ENCODE assay signal across 8 mouse cellular contexts in genomic region chr16:4756660-4757335, GRCm38 (mm10). TPM values are rescaled to one million over a fixed set of nuclear protein-coding genes. Genes with fewer than 3 reads are reported as not detected.
A peak's percentile ranks its signal among the peaks of the same experiment; 100 is the strongest.
DNase-seq lines count a peak whose midpoint lies in the region; ATAC-seq and TF ChIP-seq lines count a peak whose summit lies in the region.
"Not testable (repeated sequence)": the region's sequence is repeated elsewhere in the genome, so short reads cannot be mapped to it uniquely, and the experiment has no call there.

No protein-coding gene starts in this region.

- ATAC-seq in heart, embryonic 14.5 days (ENCODE audit: insufficient number of reproducible peaks, insufficient read depth, low FRiP score, low read depth) = peak; percentile 74
- peak; percentile 72 for ATAC-seq in intestine, postnatal 0 days
- peak; percentile 81 for ATAC-seq in liver, embryonic 13.5 days (ENCODE audit: low read depth)
- peak; percentile 83; the same call in 1 of the 2 replicates for ATAC-seq in midbrain, embryonic 12.5 days (ENCODE audit: low FRiP score, low read depth)

- not testable (repeated sequence) for DNase-seq in CH12.LX (ENCODE audit: extremely low read depth); forebrain, embryonic 10.5 days (ENCODE audit: extremely low spot score, low spot score)
- peak; percentile 23 to 26 for DNase-seq in cerebellum, postnatal 14 days
- peak; percentile 30 for DNase-seq in liver, embryonic 13.5 days
- DNase-seq in right cerebral cortex, postnatal 25 days = peak; percentile 26

- peak overlapping the region; percentile 48; the same call in 1 of the 2 replicates for H3K9ac ChIP-seq in CH12.LX (ENCODE audit: insufficient read depth, low read depth)
- H3K9ac ChIP-seq in heart, embryonic 14.5 days (ENCODE audit: low read length) = peak overlapping the region; percentile 68
- H3K9ac ChIP-seq in intestine, postnatal 0 days (ENCODE audit: low read depth, low read length) = peak overlapping the region; percentile 67
- H3K9ac ChIP-seq in liver, embryonic 13.5 days = peak overlapping the region; percentile 53
- H3K9ac ChIP-seq in midbrain, embryonic 12.5 days (replicated peaks) = peak overlapping the region; percentile 51; the same call in 1 of the 2 replicates

- not testable (repeated sequence) for TF ChIP-seq RAD21 in CH12.LX (IDR thresholded peaks at IDR 0.05; ENCODE audit: low read depth, low read length)

- not testable (repeated sequence) for H3K27me3 ChIP-seq in CH12.LX (replicated peaks); forebrain, embryonic 10.5 days (ENCODE audit: poor library complexity, severe bottlenecking); heart, embryonic 14.5 days (ENCODE audit: control insufficient read depth, insufficient read depth, low read length); intestine, postnatal 0 days (replicated peaks; ENCODE audit: control insufficient read depth, insufficient read depth, low read length); liver, embryonic 13.5 days; midbrain, embryonic 12.5 days

- H3K27ac ChIP-seq in CH12.LX (ENCODE audit: insufficient read depth, low read depth); liver, embryonic 13.5 days: not testable (repeated sequence)
- H3K27ac ChIP-seq in forebrain, embryonic 10.5 days = peak overlapping the region; percentile 81
- H3K27ac ChIP-seq in heart, embryonic 14.5 days (replicated peaks in 1 of 2; ENCODE audit: control insufficient read depth in 1 of 2, insufficient read depth in 1 of 2, low read depth in 2 of 2, low read length in 2 of 2) = peak overlapping the region; percentile 76 to 79
- H3K27ac ChIP-seq in intestine, postnatal 0 days (ENCODE audit: low read depth, low read length) = peak overlapping the region; percentile 68
- peak overlapping the region; percentile 56 for H3K27ac ChIP-seq in midbrain, embryonic 12.5 days (replicated peaks)

- peaks cover 3 to 23% of the 10 kb centered on the region in 2 experiments; a peak in 3 of 4 replicates for H3K4me1 ChIP-seq in CH12.LX (ENCODE audit: control insufficient read depth in 1 of 2, insufficient read depth in 2 of 2)
- H3K4me1 ChIP-seq in forebrain, embryonic 10.5 days; intestine, postnatal 0 days (replicated peaks; ENCODE audit: control insufficient read depth, insufficient read depth, low read length); midbrain, embryonic 12.5 days: not testable (repeated sequence)
- peaks cover 0 to 28% of the 10 kb centered on the region in 2 experiments; a peak in 2 of 4 replicates for H3K4me1 ChIP-seq in heart, embryonic 14.5 days (ENCODE audit: control insufficient read depth in 2 of 2, insufficient read depth in 2 of 2, low read length in 2 of 2)
- H3K4me1 ChIP-seq in liver, embryonic 13.5 days (replicated peaks) = peaks cover 14% of the 10 kb centered on the region

- TF ChIP-seq EP300 in CH12.LX (IDR thresholded peaks at IDR 0.05; ENCODE audit: low read length) = not testable (repeated sequence)

- dilution Hi-C loops in CH12.LX (cut with MboI; ENCODE audit: extremely low pct_ligation_motif_present, extremely low pct_unique_long_range_greater_than_20kb, low sequenced_read_pairs) = not testable (repeated sequence)

- in situ Hi-C loops in CH12.LX (cut with MboI; ENCODE audit: low pct_ligation_motif_present, low pct_unique_long_range_greater_than_20kb, low sequenced_read_pairs) = loop anchor here (25.0 kb wide), 1 partner anchor 106 kb away; no protein-coding TSS in a partner anchor

- H3K9me3 ChIP-seq in CH12.LX (replicated peaks; ENCODE audit: low read length); forebrain, embryonic 10.5 days; heart, embryonic 14.5 days (ENCODE audit: control insufficient read depth, low read length); intestine, postnatal 0 days (ENCODE audit: control insufficient read depth); liver, embryonic 13.5 days (replicated peaks); midbrain, embryonic 12.5 days: not testable (repeated sequence)

- WGBS in forebrain, embryonic 10.5 days = 3% methylated on average over 42 of the region's 42 CpGs
- WGBS in heart, embryonic 14.5 days = 3% methylated on average over 32 of the region's 42 CpGs
- WGBS in intestine, postnatal 0 days = 2% methylated on average over 35 of the region's 42 CpGs
- 3% methylated on average over 39 of the region's 42 CpGs for WGBS in liver, embryonic 13.5 days (ENCODE audit: insufficient replicate concordance)
- WGBS in midbrain, embryonic 12.5 days = 5% methylated on average over 41 of the region's 42 CpGs

- H3K4me3 ChIP-seq in CH12.LX (replicated peaks in 1 of 3; ENCODE audit: low read depth in 2 of 3, low read length in 2 of 3, poor library complexity in 1 of 3) = peak overlapping the region in 2 of 3 experiments; percentile 21 to 41
- peak overlapping the region; percentile 51 for H3K4me3 ChIP-seq in forebrain, embryonic 10.5 days
- H3K4me3 ChIP-seq in heart, embryonic 14.5 days (ENCODE audit: control insufficient read depth in 1 of 2, insufficient read depth in 1 of 2, low read depth in 1 of 2, low read length in 2 of 2) = peak overlapping the region; percentile 47 to 49; a peak in 3 of 4 replicates
- H3K4me3 ChIP-seq in intestine, postnatal 0 days (ENCODE audit: low read depth, low read length) = peak overlapping the region; percentile 44
- peak overlapping the region; percentile 56 for H3K4me3 ChIP-seq in liver, embryonic 13.5 days (replicated peaks)
- H3K4me3 ChIP-seq in midbrain, embryonic 12.5 days = peak overlapping the region; percentile 43

- TF ChIP-seq CTCF in CH12.LX (conservative IDR thresholded peaks at IDR 0.05 in 1 of 2, IDR thresholded peaks at IDR 0.05 in 1 of 2; ENCODE audit: low read depth in 2 of 2, low read length in 2 of 2) = not testable (repeated sequence)
- peak; percentile 35 for TF ChIP-seq CTCF in intestine, postnatal 0 days (IDR thresholded peaks at IDR 0.05; ENCODE audit: low read depth)

- not testable (repeated sequence) for H3K4me2 ChIP-seq in CH12.LX (ENCODE audit: insufficient read depth, low read depth, poor library complexity, severe bottlenecking)
- H3K4me2 ChIP-seq in heart, embryonic 14.5 days (ENCODE audit: low read length) = peak overlapping the region; percentile 58
- H3K4me2 ChIP-seq in intestine, postnatal 0 days (replicated peaks; ENCODE audit: low read depth) = peak overlapping the region; percentile 57
- H3K4me2 ChIP-seq in liver, embryonic 13.5 days = peak overlapping the region; percentile 52
- H3K4me2 ChIP-seq in midbrain, embryonic 12.5 days (replicated peaks) = peak overlapping the region; percentile 48

- H3K79me2 ChIP-seq in CH12.LX (replicated peaks; ENCODE audit: control insufficient read depth, extremely low read depth, insufficient read depth, poor library complexity, severe bottlenecking) = not testable (repeated sequence)

- peaks cover 0 to 16% of the 10 kb centered on the region in 2 experiments for H3K36me3 ChIP-seq in CH12.LX (replicated peaks in 1 of 2; ENCODE audit: control insufficient read depth in 1 of 2, insufficient read depth in 1 of 2, low read length in 1 of 2)
- not testable (repeated sequence) for H3K36me3 ChIP-seq in forebrain, embryonic 10.5 days (replicated peaks); heart, embryonic 14.5 days (ENCODE audit: control insufficient read depth, insufficient read depth, low read length); intestine, postnatal 0 days (ENCODE audit: control insufficient read depth, insufficient read depth); liver, embryonic 13.5 days; midbrain, embryonic 12.5 days

- not testable (repeated sequence) for TF ChIP-seq POLR2A in CH12.LX (IDR thresholded peaks at IDR 0.05; ENCODE audit: low read depth, low read length)

RNA-seq across cellular contexts. Expression of gene Hmox2, which starts 30.6 kb away (rescaled TPM):
- total RNA-seq in CH12.LX (2012; rRNA removed) (72.3 and 73.2 TPM in 2 replicates), CH12.LX (2014; rRNA removed) (74.0 and 80.4 TPM in 2 replicates)
- 91.9 and 121 TPM in 2 replicates for polyA plus RNA-seq in CH12.LX (2012; ENCODE audit: insufficient read length, low read depth)
- polyA plus RNA-seq in forebrain, embryonic 10.5 days (2016; fragmentation: Nextera tagmentation; extraction: Ambion mirVana) = 80.6 and 81.5 TPM in 2 replicates
- 87.1 and 103 TPM in 2 replicates for polyA plus RNA-seq in heart, embryonic 14.5 days (2014; fragmentation: Nextera tagmentation; extraction: Ambion mirVana)
- 63.1 and 64.3 TPM in 2 replicates for polyA plus RNA-seq in intestine, postnatal 0 days (2015; fragmentation: Nextera tagmentation; extraction: Ambion mirVana)
- polyA plus RNA-seq in liver, embryonic 13.5 days (2015; fragmentation: Nextera tagmentation; extraction: Ambion mirVana) = 38.9 and 40.1 TPM in 2 replicates
- 70.1 and 81.0 TPM in 2 replicates for polyA plus RNA-seq in midbrain, embryonic 12.5 days (2016; fragmentation: Nextera tagmentation; extraction: Ambion mirVana)

RNA-seq across cellular contexts. Expression of gene Cdip1, which starts 33.3 kb away (rescaled TPM):
- 28.0 and 28.7 TPM in 2 replicates for total RNA-seq in CH12.LX (2012; rRNA removed)
- 20.0 and 22.3 TPM in 2 replicates for total RNA-seq in CH12.LX (2014; rRNA removed)
- 18.5 and 22.2 TPM in 2 replicates for polyA plus RNA-seq in CH12.LX (2012; ENCODE audit: insufficient read length, low read depth)
- polyA plus RNA-seq in forebrain, embryonic 10.5 days (2016; fragmentation: Nextera tagmentation; extraction: Ambion mirVana) = 110 and 112 TPM in 2 replicates
- 121 and 135 TPM in 2 replicates for polyA plus RNA-seq in heart, embryonic 14.5 days (2014; fragmentation: Nextera tagmentation; extraction: Ambion mirVana)
- 68.0 and 75.2 TPM in 2 replicates for polyA plus RNA-seq in intestine, postnatal 0 days (2015; fragmentation: Nextera tagmentation; extraction: Ambion mirVana)
- polyA plus RNA-seq in liver, embryonic 13.5 days (2015; fragmentation: Nextera tagmentation; extraction: Ambion mirVana) = 16.7 and 17.9 TPM in 2 replicates
- polyA plus RNA-seq in midbrain, embryonic 12.5 days (2016; fragmentation: Nextera tagmentation; extraction: Ambion mirVana) = 95.4 and 100 TPM in 2 replicates

RNA-seq across cellular contexts. Expression of gene Nmral1, which starts 37.6 kb away (rescaled TPM):
- total RNA-seq in CH12.LX (2012; rRNA removed) (20.0 and 20.3 TPM in 2 replicates), CH12.LX (2014; rRNA removed) (2.4 and 3.6 TPM in 2 replicates)
- 3.2 TPM in 2 replicates for polyA plus RNA-seq in CH12.LX (2012; ENCODE audit: insufficient read length, low read depth)
- 243 and 248 TPM in 2 replicates for polyA plus RNA-seq in forebrain, embryonic 10.5 days (2016; fragmentation: Nextera tagmentation; extraction: Ambion mirVana)
- 28.4 and 36.1 TPM in 2 replicates for polyA plus RNA-seq in heart, embryonic 14.5 days (2014; fragmentation: Nextera tagmentation; extraction: Ambion mirVana)
- polyA plus RNA-seq in intestine, postnatal 0 days (2015; fragmentation: Nextera tagmentation; extraction: Ambion mirVana) = 10.2 and 11.6 TPM in 2 replicates
- polyA plus RNA-seq in liver, embryonic 13.5 days (2015; fragmentation: Nextera tagmentation; extraction: Ambion mirVana) = 48.0 and 48.2 TPM in 2 replicates
- polyA plus RNA-seq in midbrain, embryonic 12.5 days (2016; fragmentation: Nextera tagmentation; extraction: Ambion mirVana) = 131 and 141 TPM in 2 replicates
